Mouse (Mus musculus) forelimb bud, embryonic 11.5 days (tissue): ENCODE results near the gene Sec14l1.
A peak's percentile ranks its signal among the peaks of the same experiment; 100 is the strongest.

Source experiments
- DNase-seq: peaks from one replicate; pipeline ENCODE4 v3.0.0-alpha.2; 2012; ENCODE audit warnings: low read depth, low spot score

Sec14l1 gene

DNA sequence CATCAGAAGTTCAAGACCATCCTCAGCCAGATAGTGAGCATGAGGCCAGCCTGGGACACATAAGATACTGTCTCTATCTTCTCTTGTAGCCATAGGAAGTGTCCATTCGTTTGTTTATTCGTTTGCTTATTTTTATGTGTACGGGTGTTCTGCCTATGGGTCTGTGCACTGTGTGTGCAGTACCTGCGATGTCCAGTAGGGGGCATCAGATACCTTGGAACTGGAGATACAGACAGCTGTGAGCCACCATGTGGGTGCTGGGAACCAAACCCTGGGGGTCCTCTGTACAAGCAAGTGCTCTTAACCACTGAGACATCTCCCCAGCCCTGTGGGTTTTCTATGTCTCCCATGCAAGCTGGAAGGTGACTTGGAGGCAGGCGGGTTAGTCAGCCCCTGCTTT, 64.9 kb downstream of the Sec14l1 start:
- no peak for DNase-seq

DNA sequence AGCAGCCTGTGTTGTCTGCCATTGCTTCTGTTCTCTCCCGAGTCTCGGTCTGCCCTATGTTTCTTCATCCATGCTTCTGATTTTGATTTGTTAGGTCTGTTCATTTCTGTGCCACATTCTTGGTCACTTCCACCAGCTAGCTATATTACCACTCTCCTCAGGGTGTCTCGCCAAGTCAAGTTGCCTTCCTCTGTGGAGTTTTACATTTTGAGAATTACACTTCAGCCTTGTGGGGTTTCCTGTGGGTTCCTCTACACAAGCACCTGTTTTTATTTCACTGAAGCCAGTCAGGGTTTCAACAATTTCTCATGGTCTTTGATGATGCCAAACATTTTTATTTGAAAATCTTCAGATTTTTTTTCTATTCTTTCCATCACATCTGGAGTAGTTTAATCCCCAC, 67.8 kb downstream of the Sec14l1 start:
- no peak for DNase-seq

DNA sequence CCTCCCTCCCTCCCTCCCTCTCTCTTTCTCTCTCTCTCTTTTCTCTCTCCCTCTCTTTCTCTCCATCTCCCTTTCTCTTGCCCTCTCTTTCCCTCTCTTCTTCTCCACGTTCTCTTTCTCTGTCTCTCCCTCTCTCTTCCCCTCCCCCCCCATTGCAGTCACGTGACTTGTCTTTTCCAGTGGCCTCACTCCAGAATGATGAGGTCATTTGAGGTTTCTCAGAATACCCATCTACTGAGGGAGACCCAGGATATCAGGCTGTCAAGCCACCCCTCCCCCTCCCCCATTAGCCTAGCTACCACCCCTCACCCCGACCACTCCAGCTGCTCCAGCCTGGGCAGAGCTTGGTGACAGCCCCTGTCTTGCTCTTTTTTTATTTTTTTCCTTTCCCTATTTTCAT, 68.3 kb downstream of the Sec14l1 start:
- DNase-seq = no peak

DNA sequence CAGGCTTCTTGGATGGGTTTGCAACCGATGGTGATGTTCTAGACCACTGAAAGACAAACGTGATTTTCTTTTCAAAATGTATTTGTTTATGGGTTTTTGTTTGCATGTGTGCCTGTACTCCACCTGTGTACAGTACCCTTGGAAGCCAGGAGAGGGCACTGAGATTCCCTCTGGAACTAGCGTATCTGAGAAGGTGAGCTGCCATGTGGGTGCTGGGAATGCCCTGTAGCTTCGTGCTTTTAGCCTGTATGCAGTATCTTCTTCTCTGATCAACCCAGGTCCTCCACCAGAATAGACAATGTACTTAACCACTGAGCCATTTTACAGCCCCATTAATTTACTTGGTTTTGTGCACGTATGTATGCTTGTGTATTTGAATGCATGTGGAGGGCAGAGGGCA, 68.9 kb downstream of the Sec14l1 start:
- DNase-seq = no peak

DNA sequence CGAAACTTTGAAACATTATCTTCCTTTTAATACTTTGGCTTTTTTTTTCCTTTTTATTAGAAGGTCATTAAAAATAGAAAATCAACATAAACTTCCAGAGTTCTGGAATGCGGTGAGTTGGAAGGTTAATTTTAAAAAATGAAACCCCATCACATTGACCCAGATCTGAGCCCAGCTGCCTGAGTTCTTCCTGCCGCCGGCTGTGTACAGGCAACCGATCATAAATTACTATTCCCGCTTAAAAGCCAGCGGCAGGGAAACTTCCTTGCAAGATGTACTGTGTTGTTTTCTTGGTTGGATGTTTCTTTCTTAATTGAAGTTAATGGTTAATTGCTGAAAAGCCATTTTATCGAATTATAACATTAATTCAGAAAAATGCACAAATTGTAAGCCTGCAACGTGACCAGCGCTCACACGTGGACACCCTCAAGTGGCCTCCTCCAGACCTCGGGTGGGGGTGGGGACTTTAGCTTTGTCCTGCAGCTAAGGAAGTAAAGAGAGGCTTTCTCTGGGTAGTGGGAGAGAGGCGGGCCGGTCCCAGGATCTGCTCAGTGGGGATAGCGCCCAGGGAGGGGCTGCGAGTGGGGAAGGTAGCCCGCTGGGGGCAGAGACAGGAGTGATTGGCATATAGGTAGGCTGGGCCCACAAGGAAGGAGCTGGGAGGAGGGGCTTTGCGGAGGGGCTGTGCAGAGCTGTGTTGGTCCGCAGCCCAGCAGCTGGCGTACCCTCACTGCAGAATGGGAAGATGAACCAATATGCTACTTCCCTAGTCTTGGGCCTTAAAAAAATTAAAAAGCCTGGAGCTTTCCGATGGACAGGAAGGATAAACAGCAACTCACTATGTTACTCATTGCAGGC, 70.3 kb downstream of the Sec14l1 start:
- DNase-seq = peak; percentile 53

DNA sequence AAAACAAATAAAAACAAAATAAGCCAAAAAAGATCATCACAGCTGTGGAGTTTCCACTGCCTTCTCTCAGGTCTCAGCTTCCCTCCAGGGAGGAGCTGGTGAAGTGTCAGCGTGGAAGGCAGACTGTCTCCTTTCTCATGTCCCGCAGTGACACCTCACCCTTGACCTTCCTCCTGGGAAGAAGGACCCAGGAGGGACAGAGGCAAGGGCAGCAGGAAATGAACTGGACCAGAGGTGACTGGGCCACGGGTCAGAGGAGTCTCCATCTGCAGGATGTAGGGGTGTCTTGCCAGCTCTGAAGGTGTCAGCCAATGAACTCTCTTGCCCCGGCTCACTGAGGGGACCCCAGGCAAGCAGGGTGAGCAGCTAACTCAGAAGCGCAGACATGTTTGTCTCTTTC, 76.6 kb downstream of the Sec14l1 start:
- no peak for DNase-seq

DNA sequence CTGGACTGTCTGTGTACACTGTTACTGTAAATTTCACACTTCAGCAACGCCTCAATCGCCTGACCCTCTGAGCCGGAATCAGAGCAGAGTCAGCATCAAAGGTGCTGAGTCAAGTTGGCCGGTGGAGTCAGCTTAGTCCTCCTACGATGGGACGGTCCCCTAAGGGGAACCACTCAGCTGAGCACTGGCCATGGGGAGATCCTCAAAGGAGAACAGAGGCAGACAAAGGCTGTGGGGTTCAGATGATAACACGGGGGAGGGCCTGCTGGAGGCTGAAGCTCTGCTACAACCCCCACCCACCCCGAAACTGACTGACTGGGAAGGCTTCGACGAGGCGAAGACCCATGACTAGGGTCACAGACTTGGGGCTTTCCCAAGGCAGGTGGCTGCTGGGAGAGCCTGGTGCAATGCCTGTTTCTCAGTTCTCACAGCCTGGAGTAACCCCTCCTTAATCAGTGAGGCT, 79.5 kb downstream of the Sec14l1 start:
- DNase-seq = no peak

DNA sequence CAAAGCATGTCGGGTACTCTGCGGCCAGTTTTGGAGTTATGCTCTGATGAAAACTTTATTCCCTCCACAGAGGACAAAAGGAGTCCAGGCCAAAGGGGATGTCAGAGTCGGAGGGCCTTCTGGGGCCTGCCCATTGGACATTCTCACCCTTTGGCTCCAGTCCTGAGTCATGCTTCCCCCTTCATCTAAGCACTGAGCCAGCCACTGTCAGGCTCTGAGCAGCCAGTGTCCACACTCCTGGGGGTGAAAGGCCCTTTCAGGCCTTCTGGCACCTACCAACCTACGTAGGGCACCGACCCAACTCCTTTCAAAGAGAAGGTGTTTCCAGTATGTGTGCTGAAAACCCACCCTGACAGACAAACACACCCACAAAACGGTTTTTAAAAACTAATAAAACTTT, 80.6 kb downstream of the Sec14l1 start:
- DNase-seq = no peak

DNA sequence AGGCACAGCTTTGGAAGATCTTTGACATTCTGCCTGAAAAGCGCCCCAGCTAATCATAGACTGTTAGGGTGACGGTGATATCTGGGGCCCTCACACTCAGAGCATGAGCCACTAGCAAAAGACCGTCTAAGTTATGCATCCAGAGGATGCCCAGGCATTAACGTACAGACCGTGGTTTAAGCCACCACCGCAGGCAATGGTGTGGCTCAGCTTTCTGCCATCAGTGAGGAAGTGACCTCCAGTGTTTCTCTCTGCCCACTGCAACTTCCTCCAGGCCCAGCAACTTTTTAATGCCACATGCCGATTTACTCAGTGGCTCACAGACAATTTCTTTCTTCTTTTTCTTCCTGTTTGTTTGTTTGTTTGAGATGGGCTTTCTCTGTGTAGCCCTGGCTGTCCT, 81.7 kb downstream of the Sec14l1 start:
- DNase-seq = no peak

DNA sequence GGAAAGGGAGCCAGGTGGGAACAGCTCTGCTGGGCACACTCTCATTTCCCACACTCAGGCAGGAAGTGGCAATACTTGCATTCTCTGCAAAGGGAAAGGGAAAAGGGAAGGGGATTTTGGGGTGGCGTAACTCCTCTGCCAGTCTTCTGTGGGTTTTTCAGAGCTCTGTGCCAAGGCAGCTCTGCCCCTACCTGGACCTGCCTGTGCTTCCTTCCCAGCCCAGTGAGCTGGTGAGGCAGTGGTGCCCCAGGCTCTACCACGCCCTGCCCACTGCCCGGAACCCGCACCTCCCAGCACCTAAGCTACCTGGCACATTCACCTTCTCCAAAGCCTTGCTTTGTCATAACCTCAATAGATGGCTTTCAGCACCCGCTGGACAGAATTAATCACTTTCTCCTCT, 83.2 kb downstream of the Sec14l1 start:
- DNase-seq = no peak

DNA sequence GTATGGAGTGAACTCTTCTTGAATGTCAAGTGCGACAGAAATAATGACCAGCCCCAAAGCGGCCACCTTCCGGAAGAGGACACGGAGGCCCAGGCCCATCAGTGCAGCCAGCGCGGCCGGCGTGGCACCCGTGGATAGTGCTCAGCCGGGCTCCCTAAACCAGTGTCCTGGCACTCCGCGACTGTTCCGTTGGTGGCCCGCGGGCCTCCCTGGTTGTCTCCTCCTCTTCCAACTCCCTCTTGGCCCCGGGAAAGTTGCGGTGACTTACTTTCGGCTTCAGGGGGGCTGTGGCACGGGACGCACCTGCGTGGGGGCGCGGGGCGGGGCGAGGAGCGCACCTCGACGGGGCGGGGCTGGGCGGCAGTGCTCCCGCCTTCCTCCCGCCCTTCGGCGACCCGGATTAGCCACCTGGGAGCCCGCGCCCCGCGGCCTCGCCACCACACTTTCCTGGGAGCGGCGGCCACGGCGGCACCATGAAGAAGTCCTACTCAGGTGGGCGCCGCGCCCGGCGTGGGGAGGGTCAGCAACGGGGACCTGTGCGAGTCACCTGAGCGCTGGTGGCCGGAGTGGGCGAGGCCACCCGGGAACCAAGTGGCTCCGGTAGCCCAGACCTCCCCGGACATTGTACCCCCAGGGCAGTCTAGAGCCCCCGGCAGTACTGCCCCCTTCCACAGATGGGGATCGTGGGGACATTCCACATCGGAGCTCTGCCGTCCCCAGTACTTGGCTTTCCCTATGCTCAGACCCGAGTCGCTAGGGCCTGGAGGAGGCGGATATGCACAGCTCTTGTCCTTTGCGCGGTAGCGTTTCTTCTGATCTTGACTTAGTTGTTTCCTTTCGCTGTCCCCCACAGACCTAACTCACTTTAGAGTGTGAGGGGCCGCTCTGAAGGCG, 84.6 kb downstream of the Sec14l1 start, which contains the start of gene Sept9:
Gene Sept9 (plus strand): TSS at position 380 of the 894 bp plus-strand sequence.
- peak; percentile 25 for DNase-seq

DNA sequence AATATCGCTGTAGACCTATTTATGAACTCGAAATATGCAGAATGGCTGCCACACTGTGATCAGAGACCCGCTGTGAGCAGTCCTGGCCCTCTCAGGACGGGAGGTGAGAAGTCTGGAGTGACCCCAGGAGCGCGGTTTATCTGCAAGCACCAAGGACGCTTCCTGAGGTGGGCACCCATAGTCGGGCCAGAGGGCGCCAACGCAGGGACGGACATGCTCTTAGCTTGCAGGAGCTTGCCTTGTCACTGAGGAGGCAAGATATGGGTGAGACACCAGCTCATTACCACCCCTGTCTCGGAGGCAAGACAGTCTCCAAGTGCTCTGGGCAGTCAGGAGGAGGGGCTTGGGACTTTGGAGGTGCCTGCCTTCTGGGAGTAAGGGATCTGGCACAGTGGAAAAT, 86.9 kb downstream of the Sec14l1 start:
- no peak for DNase-seq

DNA sequence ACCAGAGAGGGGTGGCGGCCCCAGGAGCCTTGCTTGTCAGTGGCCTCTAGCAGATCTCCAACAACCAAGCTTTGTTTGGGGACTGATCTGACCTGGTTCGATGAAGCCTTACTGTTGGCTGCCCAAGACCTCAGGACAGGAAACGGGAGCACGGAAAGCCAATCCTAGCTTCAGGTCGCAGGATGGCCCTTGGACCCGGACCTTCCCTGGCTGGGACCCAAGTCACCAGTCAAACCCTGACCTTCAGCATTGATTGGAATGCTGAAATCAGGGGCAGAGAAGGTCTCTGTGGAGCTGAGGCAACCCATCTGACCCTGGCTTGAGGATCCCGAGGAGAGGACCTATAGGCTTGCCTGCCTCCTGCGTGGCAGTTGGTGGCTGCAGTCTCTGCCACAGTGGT, 89.6 kb downstream of the Sec14l1 start:
- no peak for DNase-seq

DNA sequence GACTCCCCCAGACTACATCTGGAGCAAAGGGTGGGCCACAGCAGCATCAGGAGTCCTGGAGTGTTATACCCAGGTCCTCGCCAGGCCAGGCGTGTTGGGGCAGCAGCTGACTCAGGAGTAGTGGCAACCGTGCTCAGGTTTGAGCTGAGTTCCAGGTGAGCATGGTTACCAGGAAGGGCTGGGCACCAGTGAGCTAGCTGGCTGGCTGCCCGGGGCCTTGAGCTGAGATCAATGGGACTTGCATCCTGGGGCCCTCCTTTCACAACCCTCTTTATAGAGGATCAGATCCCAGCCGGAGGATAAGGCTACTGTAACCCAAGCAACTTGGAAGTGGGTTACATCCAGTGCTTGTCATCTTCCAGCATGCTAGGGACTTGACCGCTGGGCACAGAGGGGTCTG, 90.1 kb downstream of the Sec14l1 start:
- DNase-seq = no peak

DNA sequence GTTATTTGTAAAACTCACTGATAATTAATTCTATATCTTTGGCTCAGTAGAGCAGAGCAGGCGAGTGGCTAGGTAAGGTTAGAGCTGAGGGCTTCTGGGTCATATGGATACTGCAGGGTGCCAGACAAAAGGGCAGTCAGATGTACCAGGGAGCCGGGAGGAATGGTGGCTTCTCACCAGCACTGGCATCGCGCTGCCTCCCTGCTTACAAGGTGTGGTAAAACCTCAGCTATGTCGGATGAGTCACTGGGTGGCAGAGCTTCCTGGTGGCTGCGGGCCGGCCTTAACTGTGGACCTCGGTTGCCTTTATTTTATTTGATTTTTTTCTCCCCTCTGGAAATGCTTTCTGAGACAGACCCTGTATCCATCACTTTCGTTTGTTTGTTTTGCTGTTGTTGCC, 90.5 kb downstream of the Sec14l1 start:
- no peak for DNase-seq

DNA sequence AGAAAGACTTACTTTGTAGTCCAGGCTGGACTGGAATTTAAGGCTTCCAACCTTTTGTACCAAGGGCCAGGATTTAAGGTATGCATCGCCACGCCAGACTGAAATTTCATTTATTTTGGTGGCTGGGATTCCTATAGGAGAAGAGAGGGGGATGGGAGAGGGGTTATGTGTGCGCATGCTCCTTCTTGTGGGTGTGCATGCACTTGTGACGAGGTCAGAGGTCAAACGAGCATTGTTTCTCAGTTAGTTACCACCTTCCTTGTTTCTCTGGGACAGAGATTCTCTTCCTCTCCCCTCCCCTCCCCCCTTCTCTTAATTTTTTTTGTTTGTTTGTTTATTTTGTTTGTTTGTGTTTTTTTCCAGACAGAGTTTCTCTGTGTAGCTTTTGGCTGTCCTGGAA, 92.5 kb downstream of the Sec14l1 start:
- no peak for DNase-seq

DNA sequence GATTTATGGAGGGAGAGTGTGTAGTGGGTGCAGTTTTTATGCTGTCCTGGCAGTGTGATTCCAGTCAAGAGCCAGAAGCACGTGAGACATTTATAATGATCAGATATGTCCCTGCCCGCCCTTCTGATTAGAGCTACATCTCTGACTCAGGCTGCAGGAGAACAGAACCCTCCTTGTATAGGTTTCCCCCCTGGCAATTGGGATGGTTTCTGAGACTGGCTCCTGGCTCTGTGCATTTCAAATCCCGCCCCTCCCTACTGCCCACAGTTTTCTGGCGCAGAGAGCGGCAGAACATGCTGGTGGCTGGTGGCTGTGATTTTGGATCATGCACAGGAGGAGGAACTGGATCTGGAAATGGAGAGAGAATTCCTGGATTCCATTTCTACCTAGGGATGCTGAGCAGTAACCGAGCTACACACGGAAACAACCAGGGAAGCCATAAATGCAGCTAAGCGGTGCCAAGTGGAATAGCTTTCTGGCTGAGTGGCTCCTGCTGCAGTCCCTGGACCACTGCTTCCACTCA, 93.2 kb downstream of the Sec14l1 start:
- no peak for DNase-seq
